Mouse (Mus musculus): ENCODE measurements around the gene Rtn4rl2.

The Rtn4rl2 gene

DNA sequence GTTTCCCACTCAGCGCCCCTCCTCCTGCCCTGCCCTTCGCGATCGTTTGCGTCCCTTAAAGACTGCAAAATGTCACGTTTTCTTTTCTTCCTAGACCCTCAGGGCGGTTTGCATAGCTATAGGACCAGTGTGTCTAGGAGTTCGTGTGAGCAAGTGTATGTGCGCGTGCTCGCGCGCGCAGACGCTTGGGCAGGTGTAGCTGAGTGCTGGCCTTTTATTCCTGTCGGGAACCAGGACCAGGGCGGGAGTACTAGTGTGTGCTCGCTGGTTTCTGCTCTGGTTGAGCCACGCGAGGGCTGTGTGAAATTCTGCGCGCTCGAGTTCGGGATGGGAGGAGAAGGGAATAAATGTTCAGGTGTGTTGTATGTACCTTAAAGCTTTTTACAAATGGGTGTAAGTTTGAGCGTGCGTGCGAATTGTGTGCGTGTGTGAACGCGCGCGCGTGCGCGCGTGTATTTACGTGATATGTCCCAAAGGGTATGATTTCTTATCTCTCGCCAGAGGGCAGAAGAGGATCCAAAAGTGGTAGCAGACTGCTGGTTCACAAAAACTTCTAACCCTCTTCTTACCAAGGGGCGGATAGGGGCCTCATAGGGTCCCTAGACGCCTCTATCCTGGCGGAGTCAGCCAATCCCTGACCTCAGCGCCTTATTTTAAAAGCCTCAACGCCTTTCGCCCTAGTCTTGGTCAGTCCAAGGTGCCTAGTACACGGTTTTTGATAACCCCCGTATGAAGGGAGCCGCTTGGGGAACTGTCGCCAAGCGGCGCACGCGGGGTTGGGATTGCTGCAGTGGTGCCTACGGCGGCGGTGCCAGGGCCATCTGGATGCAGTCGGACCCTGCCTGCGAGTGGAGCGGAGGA lies 1.1 kb upstream of the Rtn4rl2 start:
- in situ Hi-C loops (cut with MboI; ENCODE audit: low pct_unique_long_range_greater_than_20kb in 1 of 2, low sequenced_read_pairs in 2 of 2, unreplicated experiment in 1 of 2), result no loop called here

DNA sequence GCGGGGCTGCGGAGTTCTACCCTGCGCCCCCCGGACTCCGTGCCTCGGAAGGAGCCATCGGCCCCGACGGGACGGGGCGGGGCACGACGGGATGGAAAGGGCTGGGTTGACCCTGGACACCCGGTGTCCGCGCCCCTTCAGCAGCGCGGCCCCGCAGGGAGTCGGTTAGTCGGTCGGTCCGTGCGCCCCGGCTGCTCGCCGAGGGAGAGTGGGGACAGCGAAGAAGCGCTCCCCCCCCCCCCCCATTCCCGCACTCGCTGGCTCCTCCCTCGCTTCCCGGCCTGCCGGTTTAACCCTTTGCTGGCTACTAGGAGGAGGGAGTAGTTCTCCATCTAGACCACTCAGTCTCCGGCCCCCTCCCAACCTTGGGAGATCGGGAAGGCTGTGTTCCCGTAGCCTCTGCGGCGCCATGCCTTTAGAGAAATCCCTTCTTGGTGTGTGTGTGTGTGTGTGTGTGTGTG lies 341 bp upstream of the Rtn4rl2 start:
- in situ Hi-C loops (cut with MboI; ENCODE audit: low pct_unique_long_range_greater_than_20kb in 1 of 2, low sequenced_read_pairs in 2 of 2, unreplicated experiment in 1 of 2), result no loop called here

DNA sequence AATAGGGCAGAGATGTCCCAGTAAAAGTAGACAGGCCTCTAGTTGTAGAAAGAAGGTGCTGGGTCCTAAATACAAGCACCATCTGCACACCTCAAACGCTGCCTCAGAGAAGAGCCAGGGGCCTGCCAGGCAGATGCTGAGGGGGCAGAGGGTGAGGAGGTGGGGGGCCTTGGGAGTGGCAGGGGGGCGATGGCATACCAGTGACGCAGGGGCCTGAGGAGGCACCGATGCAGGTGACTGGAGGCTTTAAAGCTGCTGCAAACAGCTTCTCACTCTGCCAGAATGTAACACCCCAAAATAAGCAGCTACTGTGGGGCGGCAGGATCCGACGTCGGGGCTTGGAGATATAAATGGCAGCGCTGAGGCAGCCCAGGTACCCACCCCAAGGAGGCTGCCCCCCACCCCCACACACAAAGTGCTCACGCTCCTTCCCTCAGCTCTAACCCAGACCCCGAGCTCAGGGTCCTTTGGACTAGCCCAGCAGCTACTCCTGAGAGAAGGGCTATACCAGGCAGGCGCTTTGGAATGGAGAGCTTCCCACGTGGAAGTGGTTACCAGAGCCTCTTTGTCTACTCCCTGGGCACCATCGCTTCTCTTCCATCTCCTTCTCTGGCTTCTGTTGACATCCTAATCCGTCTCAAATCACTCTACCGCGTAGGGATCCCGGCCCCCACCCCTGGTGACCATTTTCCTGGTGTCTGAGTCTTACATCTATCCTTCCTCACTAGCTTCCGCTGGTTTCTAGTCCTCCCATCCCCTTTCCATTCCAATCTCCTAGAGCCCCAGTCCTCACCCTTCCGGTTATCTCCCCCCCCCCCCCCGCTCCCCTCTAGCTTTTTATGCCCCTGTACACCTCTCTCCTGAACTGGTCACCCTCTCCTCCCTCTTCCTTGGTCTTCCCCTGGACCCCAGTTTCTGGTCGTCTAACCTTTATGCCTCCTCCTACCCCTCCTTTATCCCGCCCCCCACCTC lies 1.1 kb downstream of the Rtn4rl2 start:
- in situ Hi-C loops (cut with MboI; ENCODE audit: low pct_unique_long_range_greater_than_20kb in 1 of 2, low sequenced_read_pairs in 2 of 2, unreplicated experiment in 1 of 2), result no loop called here

DNA sequence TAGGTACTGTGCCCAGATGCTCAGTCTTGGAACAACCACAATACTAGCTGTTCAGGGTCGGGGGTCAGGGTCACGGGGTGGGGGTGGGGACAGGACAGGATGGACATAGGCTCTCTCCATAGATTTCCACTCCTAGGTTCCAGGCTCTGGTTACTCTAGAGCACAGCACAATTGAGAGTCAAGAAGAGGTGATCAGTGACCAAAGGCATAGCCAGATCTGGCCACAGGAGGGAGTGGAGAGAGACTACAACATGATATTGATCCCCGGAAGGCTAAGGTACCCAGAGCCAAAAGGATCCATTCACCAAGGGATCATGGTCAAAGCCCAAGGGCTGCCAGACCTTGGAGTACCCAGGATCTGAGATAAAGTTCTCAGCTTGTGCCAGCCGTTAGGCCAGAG lies 1.9 kb downstream of the Rtn4rl2 start:
- in situ Hi-C loops (cut with MboI; ENCODE audit: low pct_unique_long_range_greater_than_20kb in 1 of 2, low sequenced_read_pairs in 2 of 2, unreplicated experiment in 1 of 2), result no loop called here

DNA sequence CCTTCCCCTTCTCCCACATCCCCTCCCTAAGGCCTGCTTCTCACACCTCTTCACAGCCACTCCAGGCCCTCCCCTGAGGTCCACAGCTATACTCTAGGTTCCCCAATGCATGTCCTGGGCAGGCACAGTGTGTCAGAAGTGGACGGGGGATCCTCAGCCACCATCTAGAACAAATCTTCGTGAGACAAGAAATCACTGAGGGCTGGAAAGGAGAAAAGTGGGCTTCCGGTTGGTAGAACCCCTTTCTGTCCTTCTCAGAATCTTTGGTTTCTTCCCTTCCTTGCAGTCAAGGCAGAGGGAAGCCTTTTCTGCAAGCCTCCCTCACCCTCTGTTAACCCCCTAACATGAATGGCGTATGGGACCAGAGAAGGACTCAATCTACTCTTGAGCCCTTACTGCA lies 2.6 kb downstream of the Rtn4rl2 start:
- in situ Hi-C loops (cut with MboI; ENCODE audit: low pct_unique_long_range_greater_than_20kb in 1 of 2, low sequenced_read_pairs in 2 of 2, unreplicated experiment in 1 of 2), result no loop called here

DNA sequence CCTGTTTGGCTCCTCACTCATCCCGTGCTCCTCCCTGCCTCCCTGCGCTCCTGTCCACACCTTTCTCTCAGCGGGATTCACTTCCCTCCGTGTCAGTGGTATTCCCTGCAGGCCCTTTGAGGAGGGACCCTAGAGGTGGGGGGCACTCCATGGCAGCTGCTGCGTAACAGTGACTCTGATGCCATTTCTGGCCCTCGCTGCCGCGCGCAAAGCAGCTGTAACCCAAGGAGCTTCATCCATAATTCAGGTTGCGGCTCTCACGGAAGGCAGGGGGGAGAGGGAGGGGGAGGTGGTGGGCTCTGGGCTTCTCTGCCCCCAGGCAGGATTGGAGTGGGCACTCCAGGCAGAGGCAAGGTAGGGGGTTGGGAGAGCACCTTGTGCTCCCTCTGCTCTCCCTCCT lies 3.0 kb downstream of the Rtn4rl2 start:
- in situ Hi-C loops (cut with MboI; ENCODE audit: low pct_unique_long_range_greater_than_20kb in 1 of 2, low sequenced_read_pairs in 2 of 2, unreplicated experiment in 1 of 2), result no loop called here

DNA sequence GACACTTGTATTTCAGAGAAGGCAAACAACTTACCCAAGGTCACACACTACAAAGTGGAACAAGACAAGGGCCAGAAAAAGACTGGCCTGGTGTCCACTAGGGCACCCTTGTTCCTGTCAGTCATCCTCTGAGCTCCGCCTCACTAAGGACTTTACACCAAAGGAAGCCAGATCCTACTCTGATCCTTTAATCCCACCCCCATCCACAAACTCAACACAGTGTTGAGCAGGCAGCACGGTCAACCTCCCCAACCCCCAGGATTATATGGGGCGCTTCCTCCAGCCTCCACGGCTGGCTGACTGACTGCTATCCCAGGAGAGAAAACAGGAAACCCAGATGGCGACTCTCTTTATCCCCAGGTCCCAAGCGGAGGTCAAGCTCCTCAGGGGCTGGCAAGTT lies 3.4 kb downstream of the Rtn4rl2 start:
- in situ Hi-C loops (cut with MboI; ENCODE audit: low pct_unique_long_range_greater_than_20kb in 1 of 2, low sequenced_read_pairs in 2 of 2, unreplicated experiment in 1 of 2), result no loop called here

DNA sequence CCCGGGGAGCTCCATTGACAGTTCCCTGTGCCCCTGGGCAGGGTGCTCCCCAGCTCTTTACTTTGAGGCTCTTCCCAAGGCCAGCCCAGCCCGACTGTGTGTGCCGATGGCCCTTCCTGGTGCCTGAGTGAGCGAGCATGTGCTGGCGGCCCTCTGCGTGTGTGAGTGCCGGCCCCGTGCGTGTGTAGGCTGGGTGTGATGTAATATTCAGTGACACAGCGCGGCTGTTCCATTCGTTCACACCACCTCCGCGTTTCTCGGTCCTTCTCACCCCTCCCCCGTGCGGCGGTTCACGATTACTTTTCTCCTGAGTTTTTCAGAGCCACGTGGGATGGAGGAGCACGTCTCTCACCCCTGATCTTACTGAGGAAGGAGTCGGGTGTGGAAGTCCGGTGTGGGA lies 3.9 kb downstream of the Rtn4rl2 start:
- in situ Hi-C loops (cut with MboI; ENCODE audit: low pct_unique_long_range_greater_than_20kb in 1 of 2, low sequenced_read_pairs in 2 of 2, unreplicated experiment in 1 of 2), result no loop called here

DNA sequence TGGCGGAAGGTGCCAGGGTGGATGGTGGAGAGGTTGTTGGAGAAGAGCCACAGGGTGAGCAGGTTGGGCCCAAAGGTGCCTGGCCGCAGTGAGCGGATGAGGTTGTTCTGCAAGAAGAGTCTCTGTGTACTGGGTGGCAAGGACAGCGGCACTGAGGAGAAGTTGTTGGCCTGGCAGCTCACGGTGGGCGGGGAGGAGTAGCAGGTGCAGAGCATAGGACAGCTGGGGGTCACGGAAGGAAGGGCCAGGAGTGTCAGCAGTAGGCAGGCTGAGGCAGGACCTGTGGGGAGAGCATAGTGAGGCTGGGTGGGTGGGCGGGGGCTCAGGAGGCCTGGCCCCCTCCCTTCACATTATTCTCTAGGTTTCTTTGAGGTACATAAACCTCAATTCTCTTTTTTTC lies 5.9 kb downstream of the Rtn4rl2 start:
- in situ Hi-C loops (cut with MboI; ENCODE audit: low pct_unique_long_range_greater_than_20kb in 1 of 2, low sequenced_read_pairs in 2 of 2, unreplicated experiment in 1 of 2), result no loop called here

DNA sequence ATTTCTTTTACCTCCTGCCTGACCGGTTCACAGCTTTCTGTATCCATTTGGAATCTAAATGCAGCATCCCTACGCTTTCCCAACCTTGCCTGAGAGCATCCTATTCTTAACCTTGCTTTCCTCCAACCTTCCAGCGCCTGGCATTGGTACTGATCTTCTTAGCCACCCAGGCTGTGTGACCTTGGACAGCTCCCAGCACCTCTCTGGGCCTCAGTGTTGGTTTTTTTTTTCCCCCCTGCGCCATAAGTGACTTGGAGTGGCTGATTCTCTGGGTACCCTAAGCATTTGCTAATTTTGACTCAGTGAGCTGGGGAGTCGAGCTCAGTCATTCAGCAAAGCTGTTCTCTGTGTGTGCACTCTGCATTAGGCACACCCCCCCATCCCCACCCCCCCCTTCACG lies 10.7 kb downstream of the Rtn4rl2 start:
- in situ Hi-C loops (cut with MboI; ENCODE audit: low pct_unique_long_range_greater_than_20kb in 1 of 2, low sequenced_read_pairs in 2 of 2, unreplicated experiment in 1 of 2), result loop anchor here in 1 of 2 experiments (5.0 to 10.0 kb wide), 2 partner anchors 39 to 129 kb away; partner anchors contain the start of gene Slc43a1

DNA sequence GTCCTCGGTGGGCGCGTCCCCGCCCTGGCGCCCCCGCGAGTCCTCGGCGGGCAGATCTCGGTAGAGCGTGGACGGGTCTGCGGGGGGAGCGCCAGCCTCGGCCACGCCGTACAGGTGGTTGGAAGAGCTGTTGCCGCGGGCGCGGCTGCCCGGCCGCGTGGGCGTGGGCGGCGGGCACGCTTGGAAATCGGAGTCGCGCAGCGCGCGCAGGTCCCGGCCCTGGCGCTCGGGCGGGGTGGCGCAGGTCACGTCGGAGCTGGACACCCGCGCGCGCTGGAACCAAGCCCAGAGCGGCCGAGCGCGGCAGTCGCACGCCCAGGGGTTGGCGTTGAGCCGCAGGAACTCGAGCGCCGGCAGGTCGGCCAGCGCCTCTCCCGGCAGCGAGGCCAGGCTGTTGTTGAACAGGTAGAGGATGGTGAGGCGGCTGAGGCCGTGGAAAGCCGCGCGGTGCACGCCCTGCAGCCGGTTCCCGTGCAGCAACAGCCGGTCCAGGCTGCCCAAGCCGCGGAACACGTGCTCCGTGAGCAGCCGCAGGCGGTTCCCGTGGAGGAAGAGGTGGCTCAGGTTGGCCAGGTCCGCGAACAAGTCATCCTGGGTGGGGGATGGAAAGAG lies 14.3 kb downstream of the Rtn4rl2 start:
- in situ Hi-C loops (cut with MboI; ENCODE audit: low pct_unique_long_range_greater_than_20kb in 1 of 2, low sequenced_read_pairs in 2 of 2, unreplicated experiment in 1 of 2), result loop anchor here in 1 of 2 experiments (10.0 kb wide), 1 partner anchor 133 kb away; no protein-coding TSS in a partner anchor

DNA sequence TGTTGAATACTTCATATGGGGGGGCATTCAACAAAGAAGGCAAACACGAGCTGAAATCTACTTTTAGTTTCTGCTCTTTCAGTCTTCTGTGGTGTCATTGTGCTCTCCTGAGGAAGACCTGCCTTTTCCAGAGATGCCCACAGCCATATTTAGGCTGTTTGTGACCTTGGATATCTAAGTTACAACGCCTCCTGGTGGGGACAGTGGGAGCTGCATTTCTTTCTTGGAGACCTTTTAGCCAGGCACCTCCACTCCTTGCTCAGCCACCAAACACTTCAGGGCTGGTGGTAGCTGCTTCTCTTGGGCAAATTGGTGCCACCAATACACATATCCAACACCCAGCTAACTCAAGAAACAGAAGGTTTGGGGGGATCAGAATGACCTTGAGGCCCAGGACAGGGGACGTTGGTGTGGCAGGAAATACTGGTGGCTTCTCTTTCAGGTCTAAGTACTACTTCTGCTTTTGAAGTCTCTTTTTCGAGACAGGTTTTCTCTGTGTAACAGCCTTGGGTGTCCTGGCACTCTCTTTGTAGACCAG lies 15.8 kb downstream of the Rtn4rl2 start:
- in situ Hi-C loops (cut with MboI; ENCODE audit: low pct_unique_long_range_greater_than_20kb in 1 of 2, low sequenced_read_pairs in 2 of 2, unreplicated experiment in 1 of 2), result loop anchor here in 1 of 2 experiments (10.0 kb wide), 1 partner anchor 134 kb away; no protein-coding TSS in a partner anchor

DNA sequence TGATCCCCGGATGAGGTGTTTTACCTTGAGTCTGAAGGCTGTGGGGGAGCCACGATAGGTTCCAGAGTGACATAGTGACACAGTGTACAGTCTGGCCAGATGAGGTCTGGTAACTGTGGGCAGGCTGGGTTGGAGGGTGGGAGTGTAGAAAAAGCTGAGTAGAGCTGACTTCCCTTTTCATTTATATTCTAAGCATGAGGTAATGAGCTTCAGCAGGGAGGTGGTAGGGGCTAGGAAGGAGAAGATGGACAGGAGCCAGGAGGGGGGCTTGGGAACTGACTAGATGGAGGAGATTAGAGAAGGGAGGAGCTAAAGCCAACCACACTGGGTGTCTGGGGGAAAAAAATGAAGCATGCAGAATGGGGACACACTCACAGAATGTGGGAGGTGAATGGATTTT lies 17.5 kb downstream of the Rtn4rl2 start:
- in situ Hi-C loops (cut with MboI; ENCODE audit: low pct_unique_long_range_greater_than_20kb in 1 of 2, low sequenced_read_pairs in 2 of 2, unreplicated experiment in 1 of 2), result no loop called here

DNA sequence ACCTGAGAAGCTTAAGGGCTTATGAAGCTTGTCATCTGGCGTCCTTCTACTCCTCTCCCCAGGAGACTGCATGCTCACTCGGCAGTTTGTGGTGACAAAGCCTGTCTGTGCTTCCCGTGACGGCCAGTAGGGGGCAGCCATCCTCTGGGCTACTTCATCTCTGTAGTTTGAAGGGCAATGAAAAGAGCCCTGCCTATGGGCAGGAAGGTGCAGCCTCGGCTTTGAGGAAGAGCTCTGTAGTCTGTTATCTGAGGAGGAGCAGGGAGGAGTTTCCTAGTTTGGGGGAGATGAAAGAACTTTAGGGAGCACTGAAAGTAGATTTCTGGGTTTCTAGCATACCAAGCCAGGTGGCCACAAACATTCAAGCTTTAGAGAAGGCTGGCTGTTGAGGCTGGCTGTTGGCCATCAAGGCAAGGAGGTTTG lies 18.0 kb downstream of the Rtn4rl2 start:
- in situ Hi-C loops (cut with MboI; ENCODE audit: low pct_unique_long_range_greater_than_20kb in 1 of 2, low sequenced_read_pairs in 2 of 2, unreplicated experiment in 1 of 2), result no loop called here

DNA sequence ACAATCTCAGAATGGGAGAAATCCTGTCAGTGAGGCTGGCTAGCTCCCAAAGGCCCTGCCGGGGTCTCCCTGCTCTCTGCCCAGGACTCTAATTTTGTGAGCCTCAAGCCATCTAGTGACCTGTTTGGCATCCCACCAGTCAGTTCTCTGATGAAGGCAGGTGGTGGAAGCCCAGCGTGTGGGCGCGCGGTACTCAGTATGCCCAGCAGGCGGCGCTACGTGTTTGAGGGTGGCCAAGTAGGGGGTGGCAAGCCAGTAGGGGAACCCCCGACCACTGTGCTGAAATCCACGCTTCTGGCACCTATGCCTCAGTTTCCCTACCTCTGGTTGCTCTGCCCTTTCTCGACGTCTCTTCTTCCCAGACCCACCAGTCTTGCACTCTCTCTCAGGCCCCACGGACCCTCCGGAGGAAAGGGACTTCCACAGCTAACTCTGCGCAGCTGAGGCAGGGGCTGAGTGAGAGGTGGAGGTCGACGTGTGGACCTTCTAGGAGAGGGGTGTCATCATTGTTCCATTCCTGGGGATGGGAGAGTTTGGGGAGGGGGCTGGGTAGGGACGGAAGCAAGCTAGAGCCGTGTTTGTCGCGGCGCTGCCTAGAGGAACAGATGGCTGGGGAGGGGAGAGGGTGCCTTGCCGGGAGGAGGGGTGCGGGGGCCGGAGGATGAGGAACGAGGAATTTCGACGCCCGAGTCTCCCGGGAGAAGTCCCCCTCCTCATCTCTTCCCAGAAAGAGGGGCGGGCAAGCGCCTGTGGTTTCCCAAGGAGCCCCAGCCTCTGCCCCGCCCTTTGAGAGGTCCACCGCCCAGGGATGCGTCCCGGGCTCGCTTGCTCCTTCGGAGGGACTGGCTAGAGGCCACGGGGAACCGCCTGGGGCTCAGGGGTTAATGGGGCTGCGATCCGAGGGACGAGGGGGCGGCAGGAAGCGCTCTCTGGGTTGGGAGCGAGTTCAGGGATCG lies 20.6 kb downstream of the Rtn4rl2 start:
- in situ Hi-C loops (cut with MboI; ENCODE audit: low pct_unique_long_range_greater_than_20kb in 1 of 2, low sequenced_read_pairs in 2 of 2, unreplicated experiment in 1 of 2), result no loop called here

DNA sequence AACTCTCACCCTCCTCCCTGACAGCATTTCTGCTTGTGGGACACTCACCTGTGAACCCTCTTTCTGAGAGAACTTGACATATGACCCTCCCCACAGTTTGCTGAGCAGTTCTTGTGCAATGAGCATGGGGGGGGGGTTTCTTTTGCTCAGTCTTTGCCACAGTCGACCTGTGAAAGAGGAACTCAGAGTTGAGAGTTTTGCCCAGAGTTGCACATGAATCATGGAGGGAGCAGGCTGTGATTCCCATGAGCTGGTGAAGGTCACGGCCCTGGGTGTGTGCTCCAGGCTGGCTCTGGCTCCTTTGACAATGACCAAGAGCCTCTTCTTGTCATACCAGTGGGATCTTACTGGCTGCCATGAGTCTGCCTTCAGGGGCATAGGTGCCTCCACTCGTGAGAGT lies 24.3 kb downstream of the Rtn4rl2 start:
- in situ Hi-C loops (cut with MboI; ENCODE audit: low pct_unique_long_range_greater_than_20kb in 1 of 2, low sequenced_read_pairs in 2 of 2, unreplicated experiment in 1 of 2), result no loop called here

DNA sequence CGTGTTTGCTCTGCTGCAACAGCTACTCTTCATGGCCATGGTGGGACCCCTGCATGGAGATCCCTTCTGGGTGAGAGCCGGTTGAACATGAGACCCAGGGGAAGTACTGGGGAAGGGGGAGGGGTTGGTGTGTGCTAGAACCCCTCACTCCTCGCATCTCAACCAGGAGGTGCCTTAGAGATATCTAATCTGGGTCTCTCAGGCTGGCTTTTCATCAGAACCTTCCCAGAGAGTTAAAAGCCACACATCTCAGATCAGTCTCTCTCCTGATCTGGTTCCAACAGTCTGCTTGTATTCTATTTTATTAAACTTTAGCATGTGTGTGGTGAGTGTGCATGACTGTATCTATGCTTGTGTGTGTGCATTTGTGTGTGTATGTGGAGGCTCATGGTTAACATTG lies 25.1 kb downstream of the Rtn4rl2 start:
- in situ Hi-C loops (cut with MboI; ENCODE audit: low pct_unique_long_range_greater_than_20kb in 1 of 2, low sequenced_read_pairs in 2 of 2, unreplicated experiment in 1 of 2), result no loop called here

Data from mouse embryonic stem cell (cell line).